Mouse (Mus musculus): Measurements from ENCODE around the gene Camk2n2. TPM values are rescaled to one million over a fixed set of nuclear protein-coding genes. Genes with fewer than 3 reads are reported as not detected.
"Not testable (repeated sequence)": the region's sequence is repeated elsewhere in the genome, so short reads cannot be mapped to it uniquely, and the experiment has no call there.

Camk2n2 gene
- 1.8 and 2.1 TPM in 2 replicates for polyA plus RNA-seq (2014; fragmentation: Nextera tagmentation; extraction: Ambion mirVana)

DNA sequence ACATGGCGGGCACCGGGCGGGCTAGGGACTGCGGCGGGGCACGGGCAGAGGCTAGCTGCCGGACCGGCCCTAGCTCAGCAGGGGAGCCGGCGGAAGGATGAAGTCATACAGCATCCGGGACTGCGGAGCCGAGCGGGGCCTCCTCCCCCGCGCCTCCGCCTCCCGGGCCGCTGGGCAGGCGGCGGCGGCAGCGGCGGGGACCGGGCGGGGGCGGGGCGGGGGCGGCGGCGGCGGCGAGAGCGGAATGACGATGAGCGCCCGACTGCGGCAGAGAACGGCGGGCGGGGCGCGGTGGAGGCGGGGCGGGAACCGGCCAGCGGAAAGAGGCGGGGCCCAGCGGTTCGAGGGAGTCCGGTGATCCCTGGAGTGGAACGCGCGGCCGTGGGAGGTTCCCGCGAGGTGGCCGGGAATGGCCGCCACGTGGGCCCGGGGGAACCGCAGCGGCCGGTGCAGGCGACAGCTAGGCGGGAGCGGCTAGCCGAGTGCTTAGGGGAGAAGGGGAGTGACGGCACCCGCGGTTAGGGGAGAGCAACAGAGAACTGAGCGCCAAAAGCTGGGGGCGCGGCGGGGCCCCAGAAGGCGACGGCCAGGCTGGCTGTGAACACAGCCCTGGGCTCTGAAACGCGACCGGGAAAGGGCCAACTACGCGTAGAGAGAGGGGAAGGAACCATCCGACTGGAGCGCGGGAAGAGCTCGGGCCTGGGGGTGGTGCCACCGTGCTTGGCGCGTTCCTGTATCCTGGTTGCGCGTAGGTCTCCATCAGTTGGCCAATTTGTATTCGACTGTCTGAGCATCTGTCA, at the start of gene Camk2n2:
Gene Camk2n2, minus strand, starts transcription at position 97 of the 800 bp plus-strand sequence.
- under 1% methylated on average over 82 of the region's 92 CpGs for WGBS
- peaks cover 12% of the 10 kb centered on the region for H3K27me3 ChIP-seq (ENCODE audit: control insufficient read depth, insufficient read depth, low read length)
- peak; percentile 44 for ATAC-seq (ENCODE audit: insufficient number of reproducible peaks, insufficient read depth, low FRiP score, low read depth)
- peak within 1 kb of the TSS; percentile 65 for H3K4me3 ChIP-seq (ENCODE audit: low read depth, low read length)
- no peaks in the 10 kb centered on the region for H3K36me3 ChIP-seq (ENCODE audit: control insufficient read depth, insufficient read depth, low read length)
- peaks cover 8% of the 10 kb centered on the region; the same call in 1 of the 2 replicates for H3K4me1 ChIP-seq (ENCODE audit: control insufficient read depth, insufficient read depth, low read length)
- peak within 1 kb of the TSS; percentile 98 for H3K4me2 ChIP-seq (replicated peaks; ENCODE audit: low read depth, low read length)
- peak within 1 kb of the TSS; percentile 52; the same call in 1 of the 2 replicates for H3K27ac ChIP-seq (ENCODE audit: low read length)
- peak within 1 kb of the TSS; percentile 53 for H3K9ac ChIP-seq (replicated peaks; ENCODE audit: low read depth, low read length)
- H3K9me3 ChIP-seq (ENCODE audit: control insufficient read depth, low read depth, low read length): no peaks in the 10 kb centered on the region

DNA sequence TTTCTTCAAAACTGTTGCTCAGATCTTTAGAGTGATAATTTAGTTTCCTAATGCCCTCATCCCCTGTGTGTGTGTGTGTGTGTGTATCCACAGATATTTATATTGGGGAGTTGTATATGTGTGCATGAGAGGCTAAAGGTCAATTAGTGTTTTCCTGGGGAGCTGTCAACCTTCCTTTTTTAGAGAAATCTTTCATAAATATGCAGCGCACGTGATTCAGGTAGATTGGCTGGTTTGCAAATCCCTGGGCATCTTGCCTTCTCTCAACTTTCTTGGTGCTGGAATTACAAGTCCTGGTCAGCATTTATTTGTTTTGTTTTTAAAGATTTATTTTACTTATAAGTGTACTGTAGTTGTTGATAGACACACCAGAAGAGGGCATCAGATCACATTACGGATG, 49.2 kb upstream of the Camk2n2 start:
- Histone ChIP-seq H3K36me3 (ENCODE audit: control insufficient read depth, insufficient read depth, low read length) (peaks cover 5% of the 10 kb centered on the region), H3K9me3 (ENCODE audit: control insufficient read depth, low read depth, low read length) (no peaks in the 10 kb centered on the region), H3K27me3 (ENCODE audit: control insufficient read depth, insufficient read depth, low read length) (no peaks in the 10 kb centered on the region), H3K27ac (ENCODE audit: low read length) (no peak overlapping the region), H3K9ac (replicated peaks; ENCODE audit: low read depth, low read length) (no peak overlapping the region), H3K4me3 (ENCODE audit: low read depth, low read length) (no peak overlapping the region), H3K4me1 (ENCODE audit: control insufficient read depth, insufficient read depth, low read length) (peaks cover 9% of the 10 kb centered on the region), H3K4me2 (replicated peaks; ENCODE audit: low read depth, low read length) (no peak overlapping the region)
- no peak for ATAC-seq (ENCODE audit: insufficient number of reproducible peaks, insufficient read depth, low FRiP score, low read depth)
- 80% methylated on average over 3 of the region's 3 CpGs for WGBS

DNA sequence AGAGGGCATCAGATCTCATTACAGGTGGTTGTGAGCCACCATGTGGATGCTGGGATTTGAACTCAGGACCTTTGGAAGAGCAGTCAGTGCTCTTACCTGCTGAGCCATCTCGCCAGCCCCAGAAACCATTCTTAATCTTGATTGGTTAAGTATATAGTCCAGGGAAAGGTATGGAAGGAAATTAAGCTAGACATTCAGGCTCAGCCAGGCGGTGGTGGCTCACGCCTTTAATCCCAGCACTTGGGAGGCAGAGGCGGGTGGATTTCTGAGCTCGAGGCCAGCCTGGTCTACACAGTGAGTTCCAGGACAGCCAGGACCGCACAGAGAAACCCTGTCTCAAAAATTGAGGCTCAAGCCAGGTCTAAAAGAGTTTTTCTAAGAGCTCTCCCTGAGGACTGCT, 46.9 kb upstream of the Camk2n2 start, which contains the start of gene Eif4g1:
Gene Eif4g1, plus strand, starts transcription at position 301 of the 400 bp plus-strand sequence.
- H3K4me1 ChIP-seq (ENCODE audit: control insufficient read depth, insufficient read depth, low read length); H3K4me2 ChIP-seq (replicated peaks; ENCODE audit: low read depth, low read length); H3K27me3 ChIP-seq (ENCODE audit: control insufficient read depth, insufficient read depth, low read length); H3K27ac ChIP-seq (ENCODE audit: low read length); ATAC-seq (ENCODE audit: insufficient number of reproducible peaks, insufficient read depth, low FRiP score, low read depth); H3K9me3 ChIP-seq (ENCODE audit: control insufficient read depth, low read depth, low read length); H3K4me3 ChIP-seq (ENCODE audit: low read depth, low read length); H3K36me3 ChIP-seq (ENCODE audit: control insufficient read depth, insufficient read depth, low read length); H3K9ac ChIP-seq (replicated peaks; ENCODE audit: low read depth, low read length): not testable (repeated sequence)
- WGBS: 98% methylated on average over 3 of the region's 6 CpGs

DNA sequence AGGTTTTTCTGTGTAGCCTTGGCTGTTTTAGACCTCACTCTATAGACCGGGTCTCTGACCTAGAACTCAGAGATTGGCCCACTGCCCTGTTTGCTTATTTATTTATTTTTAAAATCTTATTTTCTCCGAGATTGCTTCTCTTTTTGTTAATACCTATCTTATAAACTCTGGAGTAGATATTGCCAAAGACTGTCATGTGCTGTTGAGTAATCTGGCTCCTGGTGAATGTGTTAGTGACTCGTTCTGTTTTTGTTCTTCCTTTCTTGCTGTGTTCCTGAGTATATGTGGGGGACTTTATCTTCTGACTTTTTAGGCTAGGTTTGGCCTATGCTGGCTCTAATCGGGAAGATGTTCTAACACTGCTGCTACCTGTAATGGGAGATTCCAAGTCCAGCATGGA, 36.6 kb upstream of the Camk2n2 start:
- Histone ChIP-seq H3K36me3 (ENCODE audit: control insufficient read depth, insufficient read depth, low read length) (peaks cover 79% of the 10 kb centered on the region), H3K9ac (replicated peaks; ENCODE audit: low read depth, low read length) (no peak overlapping the region), H3K4me3 (ENCODE audit: low read depth, low read length) (no peak overlapping the region), H3K27me3 (ENCODE audit: control insufficient read depth, insufficient read depth, low read length) (no peaks in the 10 kb centered on the region), H3K9me3 (ENCODE audit: control insufficient read depth, low read depth, low read length) (no peaks in the 10 kb centered on the region), H3K4me1 (ENCODE audit: control insufficient read depth, insufficient read depth, low read length) (0 out of 2 replicates have a peak, but pooled peaks cover 3% of the 10 kb centered on the region), H3K27ac (ENCODE audit: low read length) (no peak overlapping the region), H3K4me2 (replicated peaks; ENCODE audit: low read depth, low read length) (no peak overlapping the region)
- WGBS: 90% methylated on average over 4 of the region's 4 CpGs
- no peak for ATAC-seq (ENCODE audit: insufficient number of reproducible peaks, insufficient read depth, low FRiP score, low read depth)

DNA sequence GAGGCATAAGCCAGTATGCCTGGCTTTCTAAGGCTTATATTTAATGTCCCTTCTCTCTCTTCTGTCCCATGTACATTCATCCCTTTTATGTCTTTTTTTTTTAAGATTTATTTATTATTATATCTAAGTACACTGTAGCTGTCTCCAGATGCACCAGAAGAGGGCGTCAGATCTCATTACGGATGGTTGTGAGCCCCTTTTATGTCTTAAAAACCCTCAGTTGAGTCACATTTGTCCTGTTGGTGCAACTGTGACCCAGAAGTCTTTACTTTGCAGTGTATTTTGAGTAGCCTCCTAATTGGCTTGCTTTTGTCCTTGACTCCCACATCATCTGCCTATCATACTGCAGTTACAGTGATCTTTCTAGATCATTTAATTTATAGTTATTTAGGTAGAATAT, 32.2 kb upstream of the Camk2n2 start:
- H3K36me3 ChIP-seq (ENCODE audit: control insufficient read depth, insufficient read depth, low read length): peaks cover 36% of the 10 kb centered on the region
- H3K9me3 ChIP-seq (ENCODE audit: control insufficient read depth, low read depth, low read length): no peaks in the 10 kb centered on the region
- H3K4me1 ChIP-seq (ENCODE audit: control insufficient read depth, insufficient read depth, low read length): peaks cover 7% of the 10 kb centered on the region; the same call in 1 of the 2 replicates
- H3K9ac ChIP-seq (replicated peaks; ENCODE audit: low read depth, low read length): no peak overlapping the region
- WGBS: 45% methylated on average over 2 of the region's 2 CpGs
- no peaks in the 10 kb centered on the region for H3K27me3 ChIP-seq (ENCODE audit: control insufficient read depth, insufficient read depth, low read length)
- no peak overlapping the region for H3K4me3 ChIP-seq (ENCODE audit: low read depth, low read length)
- no peak overlapping the region for H3K4me2 ChIP-seq (replicated peaks; ENCODE audit: low read depth, low read length)
- H3K27ac ChIP-seq (ENCODE audit: low read length): no peak overlapping the region
- ATAC-seq (ENCODE audit: insufficient number of reproducible peaks, insufficient read depth, low FRiP score, low read depth): no peak

DNA sequence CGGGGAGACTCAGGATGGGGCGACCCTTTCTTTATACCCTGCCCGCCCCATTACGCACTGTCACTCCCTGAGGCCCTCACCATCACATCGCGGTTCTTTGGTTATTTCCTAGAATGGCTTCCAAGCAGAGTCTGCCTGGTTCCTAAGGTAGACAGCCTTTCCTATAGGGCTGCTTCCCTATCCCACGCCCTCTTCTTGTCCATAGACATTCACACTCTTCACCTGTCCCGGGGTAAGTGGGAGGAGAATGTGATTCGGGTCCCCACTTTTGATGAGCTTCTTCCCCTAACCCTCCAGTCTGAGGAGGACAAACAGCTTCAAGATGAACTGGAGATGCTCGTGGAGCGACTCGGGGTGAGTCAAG, 30.8 kb upstream of the Camk2n2 start:
- peak overlapping the region; percentile 21; the same call in 1 of the 2 replicates for H3K27ac ChIP-seq (ENCODE audit: low read length)

DNA sequence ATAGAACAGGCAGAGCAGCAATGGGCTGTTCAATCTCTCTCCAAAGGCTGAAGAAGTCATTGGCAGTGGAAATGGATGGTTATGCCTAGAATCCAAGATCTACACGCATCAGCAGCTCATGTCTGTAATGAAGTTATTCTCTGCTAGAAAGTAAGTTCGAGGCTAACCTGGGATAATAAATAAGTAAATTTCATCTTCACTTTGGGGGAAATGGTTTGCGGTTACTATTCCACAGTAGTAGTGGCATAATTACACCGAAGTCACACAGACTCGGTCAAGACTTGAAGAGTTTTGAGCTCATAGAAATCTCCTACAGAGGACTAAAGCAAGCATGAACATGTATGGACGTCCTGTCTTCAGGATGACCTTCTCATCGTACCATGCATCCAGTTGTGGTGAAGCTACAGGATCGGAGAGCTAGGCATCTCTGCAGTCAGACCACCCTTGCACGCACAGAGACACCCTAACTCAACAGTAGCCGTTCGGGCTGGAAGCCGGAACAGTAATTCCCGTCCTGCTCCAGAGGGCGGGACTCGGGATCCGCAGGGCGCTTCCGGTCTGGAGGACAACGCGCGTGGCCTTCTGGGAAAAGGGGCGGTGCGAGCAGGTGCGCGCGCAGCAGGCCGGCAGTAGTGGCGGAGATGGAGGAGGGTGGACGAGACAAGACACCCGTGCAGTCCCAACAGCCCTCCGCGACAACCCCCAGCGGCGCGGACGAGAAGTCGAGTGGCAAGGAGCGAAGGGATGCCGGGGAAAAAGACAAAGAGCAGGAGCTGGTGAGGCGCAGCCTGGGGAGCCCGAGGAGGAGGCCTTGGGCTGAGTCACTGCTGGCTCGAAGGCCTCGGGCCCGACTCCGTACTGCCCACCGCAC, 30.2 kb upstream of the Camk2n2 start, which contains the start of gene Psmd2:
Gene Psmd2, plus strand, starts transcription at position 577 of the 871 bp plus-strand sequence.
- H3K9me3 ChIP-seq (ENCODE audit: control insufficient read depth, low read depth, low read length): no peaks in the 10 kb centered on the region
- 2% methylated on average over 46 of the region's 46 CpGs for WGBS
- peaks cover 17% of the 10 kb centered on the region for H3K36me3 ChIP-seq (ENCODE audit: control insufficient read depth, insufficient read depth, low read length)
- H3K9ac ChIP-seq (replicated peaks; ENCODE audit: low read depth, low read length): peak within 1 kb of the TSS; percentile 84
- peak within 1 kb of the TSS; percentile 95 for H3K4me2 ChIP-seq (replicated peaks; ENCODE audit: low read depth, low read length)
- peaks cover 7% of the 10 kb centered on the region; the same call in 1 of the 2 replicates for H3K4me1 ChIP-seq (ENCODE audit: control insufficient read depth, insufficient read depth, low read length)
- peak within 1 kb of the TSS; percentile 93 for H3K4me3 ChIP-seq (ENCODE audit: low read depth, low read length)
- peak within 1 kb of the TSS; percentile 21; the same call in 1 of the 2 replicates for H3K27ac ChIP-seq (ENCODE audit: low read length)
- peak; percentile 95 for ATAC-seq (ENCODE audit: insufficient number of reproducible peaks, insufficient read depth, low FRiP score, low read depth)
- H3K27me3 ChIP-seq (ENCODE audit: control insufficient read depth, insufficient read depth, low read length): no peaks in the 10 kb centered on the region

More for the DNA sequence above, 30.8 kb upstream of the Camk2n2 start:
- Histone ChIP-seq H3K27me3 (ENCODE audit: control insufficient read depth, insufficient read depth, low read length) (no peaks in the 10 kb centered on the region), H3K9me3 (ENCODE audit: control insufficient read depth, low read depth, low read length) (no peaks in the 10 kb centered on the region), H3K4me3 (ENCODE audit: low read depth, low read length) (peak overlapping the region; percentile 93), H3K4me2 (replicated peaks; ENCODE audit: low read depth, low read length) (peak overlapping the region; percentile 95), H3K36me3 (ENCODE audit: control insufficient read depth, insufficient read depth, low read length) (peaks cover 23% of the 10 kb centered on the region), H3K4me1 (ENCODE audit: control insufficient read depth, insufficient read depth, low read length) (peaks cover 7% of the 10 kb centered on the region; the same call in 1 of the 2 replicates), H3K9ac (replicated peaks; ENCODE audit: low read depth, low read length) (peak overlapping the region; percentile 84)
- no peak for ATAC-seq (ENCODE audit: insufficient number of reproducible peaks, insufficient read depth, low FRiP score, low read depth)
- 5% methylated on average over 12 of the region's 12 CpGs for WGBS

DNA sequence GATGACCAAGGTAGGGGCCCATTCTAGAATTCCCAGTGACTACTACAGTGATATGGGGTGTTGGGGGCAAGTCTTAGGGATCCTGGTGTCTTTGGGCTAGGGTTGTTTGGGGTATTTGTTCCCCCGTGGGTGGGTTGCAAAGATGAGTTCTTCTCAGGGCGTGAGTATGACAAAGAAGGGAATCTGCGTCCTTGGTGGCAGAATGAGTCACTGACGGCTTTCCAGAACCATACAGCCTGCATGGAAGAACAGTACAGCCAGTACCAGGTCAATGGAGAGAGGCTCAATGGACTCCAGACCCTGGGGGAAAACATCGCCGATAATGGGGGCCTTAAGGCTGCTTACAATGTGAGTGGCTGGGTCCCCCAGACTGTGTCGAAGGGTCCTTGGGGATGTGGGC, 22.8 kb upstream of the Camk2n2 start:
- H3K4me1 ChIP-seq (ENCODE audit: control insufficient read depth, insufficient read depth, low read length): no peaks in the 10 kb centered on the region
- H3K4me2 ChIP-seq (replicated peaks; ENCODE audit: low read depth, low read length): no peak overlapping the region
- no peaks in the 10 kb centered on the region for H3K36me3 ChIP-seq (ENCODE audit: control insufficient read depth, insufficient read depth, low read length)
- WGBS: 84% methylated on average over 7 of the region's 7 CpGs
- no peak overlapping the region for H3K9ac ChIP-seq (replicated peaks; ENCODE audit: low read depth, low read length)
- H3K9me3 ChIP-seq (ENCODE audit: control insufficient read depth, low read depth, low read length): no peaks in the 10 kb centered on the region
- no peak for ATAC-seq (ENCODE audit: insufficient number of reproducible peaks, insufficient read depth, low FRiP score, low read depth)
- no peaks in the 10 kb centered on the region for H3K27me3 ChIP-seq (ENCODE audit: control insufficient read depth, insufficient read depth, low read length)
- no peak overlapping the region for H3K4me3 ChIP-seq (ENCODE audit: low read depth, low read length)
- no peak overlapping the region for H3K27ac ChIP-seq (ENCODE audit: low read length)
